39 mouse cellular contexts compared by ENCODE assay signal in the genomic region with DNA sequence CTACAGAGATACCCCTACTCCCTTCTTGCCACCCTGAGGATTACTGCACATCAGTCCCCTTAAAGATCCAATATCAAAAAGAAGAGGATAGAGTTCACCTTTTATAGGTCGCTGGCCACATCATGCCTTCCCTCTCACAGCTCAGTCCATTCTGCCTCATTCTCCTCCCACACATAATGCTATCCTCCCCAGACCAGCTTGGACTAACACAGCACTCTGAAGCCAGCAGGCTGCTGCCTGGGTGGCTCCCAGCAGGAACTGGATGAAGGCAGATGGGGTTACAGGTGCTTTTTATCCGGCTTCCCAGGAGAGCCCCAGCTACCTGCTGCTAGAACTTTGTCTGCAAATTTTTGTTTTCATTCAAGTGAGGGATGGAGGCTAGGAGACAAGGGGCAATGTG. TPM values are rescaled to one million over a fixed set of nuclear protein-coding genes. Genes with fewer than 3 reads are reported as not detected.
DNase-seq lines count a peak whose midpoint lies in the region; ATAC-seq lines count a peak whose summit lies in the region.
"Had no signal": no experiment of that assay in that cellular context is flagged by ENCODE, and none has a peak within 500 bp of the region (broad histone marks: within the 10 kb centered on the region; RNA-seq: fewer than 3 reads in every experiment).

No protein-coding gene starts in this region.

- H3K27ac ChIP-seq in kidney, embryonic 15.5 days = peak overlapping the region; percentile 49
- H3K27ac ChIP-seq: embryonic facial prominence, embryonic 12.5 days; forebrain, embryonic 15.5 days; gastrocnemius, adult 2 months; heart, embryonic 13.5 days; hindbrain, embryonic 15.5 days; layer of hippocampus, adult 2 months; left cerebral cortex, adult 2 months; liver, embryonic 14.5 days; macrophage had no signal

- peaks cover 33% of the 10 kb centered on the region for H3K4me1 ChIP-seq in kidney, embryonic 15.5 days
- H3K4me1 ChIP-seq: forebrain, embryonic 15.5 days; heart, embryonic 13.5 days; hindbrain, embryonic 15.5 days had no signal

- no peak overlapping the region for H3K9ac ChIP-seq in kidney, embryonic 15.5 days
- H3K9ac ChIP-seq: embryonic facial prominence, embryonic 12.5 days; forebrain, embryonic 15.5 days; heart, embryonic 13.5 days; hindbrain, embryonic 15.5 days; liver, embryonic 14.5 days had no signal

- H3K4me2 ChIP-seq in kidney, embryonic 15.5 days = no peak overlapping the region
- H3K4me2 ChIP-seq: embryonic facial prominence, embryonic 12.5 days; forebrain, embryonic 15.5 days; heart, embryonic 13.5 days; hindbrain, embryonic 15.5 days had no signal

- no peaks in the 10 kb centered on the region for H3K9me3 ChIP-seq in kidney, embryonic 15.5 days (replicated peaks)
- H3K9me3 ChIP-seq: embryonic facial prominence, embryonic 12.5 days; forebrain, embryonic 15.5 days; heart, embryonic 13.5 days; hindbrain, embryonic 15.5 days had no signal

- no peaks in the 10 kb centered on the region for H3K36me3 ChIP-seq in kidney, embryonic 15.5 days
- H3K36me3 ChIP-seq: embryonic facial prominence, embryonic 12.5 days; forebrain, embryonic 15.5 days; heart, embryonic 13.5 days; hindbrain, embryonic 15.5 days had no signal

- intact Hi-C loops in left cerebral cortex, postnatal 4 days (cut with DNase I) = no loop called here
- intact Hi-C loops in left cerebral cortex, postnatal 25 days (cut with DNase I) = no loop called here

- DNase-seq in cerebellum, adult 18-20 months = no peak
- peak; percentile 38 for DNase-seq in left cerebral cortex, postnatal 4 days
- DNase-seq in left cerebral cortex, postnatal 25 days (ENCODE audit: low spot score in 2 of 2) = no peak
- DNase-seq in kidney, postnatal 25 days = peak; percentile 25 to 59
- no peak for DNase-seq in thymus, postnatal 14 days
- no peak for DNase-seq in urinary bladder, postnatal 4 days (ENCODE audit: low spot score in 2 of 2)
- DNase-seq: adrenal gland, postnatal 10 days; cerebellum, adult 11-12 months; cerebellum, postnatal 36 days; embryo, embryonic 11 days; gastrocnemius, adult 2 months; gastrocnemius, postnatal 36 days; heart, postnatal 10 days; liver; lung, adult 2 months; lung, postnatal 10 days; midbrain, embryonic 14.5 days; right cerebral cortex, postnatal 25 days; thymus, adult 2 months; thymus, postnatal 4 days had no signal

- WGBS in kidney, embryonic 15.5 days = 16% methylated on average over 2 of the region's 2 CpGs

- peaks cover 11% of the 10 kb centered on the region for H3K27me3 ChIP-seq in kidney, embryonic 15.5 days
- H3K27me3 ChIP-seq: forebrain, embryonic 15.5 days; Patski had no signal

- no peak overlapping the region for H3K4me3 ChIP-seq in kidney, embryonic 15.5 days (replicated peaks)
- H3K4me3 ChIP-seq: embryonic facial prominence, embryonic 12.5 days; forebrain, embryonic 15.5 days; gastrocnemius, adult 2 months; heart, embryonic 13.5 days; hindbrain, embryonic 15.5 days; layer of hippocampus, adult 2 months; left cerebral cortex, adult 2 months had no signal

- ATAC-seq in cerebellum, adult (ENCODE audit: insufficient number of reproducible peaks, low FRiP score, low TSS enrichment) = 0 out of 2 replicates have a peak, but pooled peaks have one; percentile 64
- peak; percentile 87 for ATAC-seq in kidney, embryonic 15.5 days (replicated peaks; ENCODE audit: low FRiP score)
- ATAC-seq: forebrain, embryonic 15.5 days; inflammation-experienced regulatory T-cells, adult 6 months; Patski had no signal

RNA-seq across cellular contexts. Expression of a gene that starts 51.5 kb away (rescaled TPM):
- not detected for total RNA-seq in left cerebral cortex, postnatal 4 days (2021)
- total RNA-seq in left cerebral cortex, postnatal 25 days (2021) = not detected
- polyA plus RNA-seq in kidney, embryonic 15.5 days (2015; fragmentation: Nextera tagmentation; extraction: Ambion mirVana) = 0.04 and 0.08 TPM in 2 replicates
- total RNA-seq: CH12.LX; gastrocnemius, adult 2 months; gastrocnemius, postnatal 36 days; hematopoietic stem cell, adult 5-6 weeks; layer of hippocampus, adult 2 months; layer of hippocampus, postnatal 14 days; left cerebral cortex, adult 2 months; left cerebral cortex, postnatal 36 days; MEL; monocyte, adult 5-6 weeks had no signal
- polyA plus RNA-seq: embryonic facial prominence, embryonic 12.5 days; forebrain, embryonic 15.5 days; heart, embryonic 13.5 days; hindbrain, embryonic 15.5 days; inflammation-experienced regulatory T-cells, adult 6 months; macrophage; midbrain, embryonic 14.5 days; neural tube, embryonic 14.5 days; Patski had no signal

Comparison
In these comparisons a context has a peak if more than half of its experiments do, and no peak if none do; other contexts are left out.
1. DNase-seq: peak in left cerebral cortex, postnatal 4 days (single experiment) and kidney, postnatal 25 days (2 of 2); none in cerebellum, adult 18-20 months (0 of 2), left cerebral cortex, postnatal 25 days (0 of 2), thymus, postnatal 14 days (single experiment) and urinary bladder, postnatal 4 days (0 of 2).